Mouse (Mus musculus) embryo, embryonic 11 days (tissue): ENCODE measurements around the gene Lrp2.
A peak's percentile ranks its signal among the peaks of the same experiment; 100 is the strongest.

Source experiments
- DNase-seq: peaks from one replicate; pipeline ENCODE4 v3.0.0-alpha.2; 2015

The Lrp2 gene

DNA sequence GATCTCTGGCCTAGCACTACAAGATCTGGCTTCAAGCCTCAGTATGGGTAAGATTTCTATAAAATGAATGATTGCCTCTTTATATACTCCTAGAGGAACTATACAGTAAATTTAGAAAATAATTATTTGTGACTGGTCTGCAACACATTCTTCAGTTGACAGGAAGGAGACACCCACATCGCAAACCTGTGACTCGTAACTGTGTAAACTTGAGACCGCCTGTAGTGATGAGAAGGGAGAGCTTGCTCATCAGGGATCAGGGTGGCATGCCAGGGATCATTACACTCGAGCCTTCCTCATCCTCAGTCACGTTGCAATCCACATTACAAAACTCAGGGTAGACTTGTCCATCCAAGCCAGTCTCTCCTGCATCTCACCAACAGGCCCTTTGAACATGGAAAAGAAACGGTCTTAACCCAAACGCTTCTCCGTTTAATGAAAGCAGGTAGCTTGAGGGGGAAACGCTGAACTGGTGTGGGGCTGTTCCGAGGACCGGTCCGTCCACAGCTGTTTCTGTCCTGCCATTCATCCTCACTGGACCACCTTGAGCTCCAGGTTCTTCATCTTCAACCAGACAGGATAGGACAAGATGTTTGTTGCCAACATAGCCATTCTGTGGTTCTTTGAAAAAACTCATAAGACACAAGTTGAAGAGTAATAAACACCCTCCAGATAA is 189.0 kb downstream of the Lrp2 start:
- DNase-seq = no peak

DNA sequence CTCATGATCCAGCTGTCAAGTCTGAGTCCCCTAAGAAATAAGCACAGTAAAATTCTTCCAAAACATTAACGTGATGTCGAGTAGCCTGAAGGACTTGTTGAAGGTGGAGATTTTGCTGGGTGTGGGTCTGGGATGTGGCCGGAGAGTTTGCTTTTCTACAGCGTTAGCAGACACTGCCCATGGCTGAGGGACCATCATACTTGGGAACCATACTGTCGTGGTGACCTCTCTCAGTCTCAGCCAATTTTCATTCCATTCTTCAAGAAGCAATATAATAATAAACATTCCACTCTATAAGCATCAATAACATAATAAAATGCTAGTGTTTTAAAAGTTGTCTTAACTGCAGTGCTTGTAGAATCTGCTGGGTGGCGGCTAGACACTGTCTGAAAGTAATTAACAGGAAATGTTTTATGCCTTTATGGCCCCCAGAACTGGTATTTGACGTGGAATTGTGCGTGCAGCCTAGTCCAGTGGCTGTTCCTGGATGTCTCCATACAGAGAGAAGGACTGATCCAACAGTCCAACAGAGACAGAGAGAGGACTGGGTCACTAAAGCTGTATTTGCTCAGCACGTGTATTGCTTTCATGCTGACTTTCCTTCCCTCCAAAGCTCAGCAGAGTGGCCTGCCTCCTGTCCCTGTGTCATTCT is 190.1 kb downstream of the Lrp2 start:
- DNase-seq = no peak

DNA sequence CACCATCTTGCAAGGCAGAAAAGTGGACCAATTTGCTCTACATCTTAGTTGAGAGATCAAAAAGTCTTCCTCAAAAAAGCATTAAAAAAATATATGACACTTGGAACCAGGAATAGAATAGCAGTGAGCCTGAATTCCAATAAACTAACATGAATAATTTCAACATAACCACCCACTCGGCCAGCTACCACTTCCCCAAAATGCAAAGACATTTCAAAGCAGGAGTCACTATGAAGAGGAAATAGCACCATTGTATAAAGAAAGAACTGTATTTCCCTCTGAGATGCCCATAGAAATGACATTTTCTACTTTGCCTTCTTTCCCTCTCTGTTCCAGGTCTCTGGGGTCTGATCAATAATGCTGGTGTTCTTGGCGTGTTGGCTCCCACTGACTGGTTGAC is 191.9 kb downstream of the Lrp2 start:
- no peak for DNase-seq

DNA sequence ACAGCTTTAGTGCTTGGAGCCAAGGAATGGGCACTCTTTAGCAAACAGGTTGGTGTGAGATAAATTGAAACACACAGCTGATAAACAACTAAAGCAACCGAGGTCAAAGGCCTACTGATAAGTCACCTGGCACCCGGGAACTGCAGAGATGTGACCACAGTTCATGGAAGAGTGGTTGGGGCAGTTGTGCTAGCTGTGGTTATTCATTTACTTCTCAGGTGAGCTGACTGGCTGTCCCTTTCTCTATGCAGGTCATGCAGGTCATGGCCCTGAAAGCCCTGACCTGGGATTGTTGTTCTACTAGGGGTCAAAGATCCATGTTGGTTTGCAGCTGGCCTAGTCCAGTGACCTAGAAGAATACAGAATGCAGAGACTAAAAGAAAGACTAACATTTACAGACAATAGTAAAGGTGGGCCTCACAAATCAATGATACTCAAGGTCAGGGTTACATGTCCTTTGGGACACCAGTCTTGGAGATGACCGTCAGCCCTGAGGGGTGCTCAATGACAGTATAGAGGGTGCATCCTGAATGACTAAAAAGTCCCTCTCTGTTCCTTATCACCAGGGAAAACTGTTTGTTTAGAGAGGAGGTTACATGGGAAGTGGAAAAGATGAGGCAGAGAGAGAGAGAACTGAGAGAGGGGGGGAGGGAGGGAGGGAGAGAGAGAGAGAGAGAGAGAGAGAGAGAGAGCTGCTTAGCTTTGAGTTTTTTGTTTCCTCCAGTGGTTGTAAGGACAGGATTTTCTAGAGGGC is 199.6 kb downstream of the Lrp2 start:
- DNase-seq = no peak

DNA sequence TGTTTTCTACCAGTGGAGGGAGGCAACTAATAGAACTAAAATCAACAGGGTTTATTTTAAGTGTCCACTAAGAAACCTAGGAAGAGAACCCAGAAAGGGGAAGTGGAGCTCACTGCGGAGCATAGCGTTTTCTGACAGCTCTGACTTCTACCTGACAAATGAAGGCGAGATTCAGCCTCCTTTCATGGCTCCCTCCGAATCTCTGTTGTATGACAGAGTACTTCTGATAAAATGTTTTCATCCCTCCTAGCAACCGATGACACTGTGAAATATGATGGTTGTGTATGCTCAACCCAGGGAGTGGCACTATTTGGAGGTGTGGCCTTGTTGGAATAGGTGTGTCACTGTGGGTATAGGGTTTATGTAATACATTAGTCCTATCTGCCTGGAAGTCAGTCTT is 203.0 kb downstream of the Lrp2 start:
- no peak for DNase-seq

DNA sequence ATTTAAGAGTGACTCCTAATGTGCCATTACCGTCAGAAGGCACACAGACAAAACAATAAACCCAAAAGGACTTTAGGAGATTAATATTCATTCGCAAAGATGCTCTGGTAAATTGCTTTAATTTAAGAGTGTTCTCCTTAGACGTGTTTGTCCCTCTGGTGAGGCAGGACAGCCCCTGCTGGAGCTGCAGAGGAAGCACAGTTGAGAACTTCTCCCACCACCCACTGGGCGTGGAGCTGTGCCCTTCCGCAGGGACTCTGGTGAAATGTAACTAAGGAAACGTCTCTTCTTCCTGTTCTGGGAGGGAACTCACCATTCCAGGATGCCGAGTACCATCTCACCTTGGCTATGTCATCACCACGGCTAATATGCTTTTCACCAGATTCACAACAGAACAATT is 204.1 kb downstream of the Lrp2 start:
- peak; percentile 24 for DNase-seq

DNA sequence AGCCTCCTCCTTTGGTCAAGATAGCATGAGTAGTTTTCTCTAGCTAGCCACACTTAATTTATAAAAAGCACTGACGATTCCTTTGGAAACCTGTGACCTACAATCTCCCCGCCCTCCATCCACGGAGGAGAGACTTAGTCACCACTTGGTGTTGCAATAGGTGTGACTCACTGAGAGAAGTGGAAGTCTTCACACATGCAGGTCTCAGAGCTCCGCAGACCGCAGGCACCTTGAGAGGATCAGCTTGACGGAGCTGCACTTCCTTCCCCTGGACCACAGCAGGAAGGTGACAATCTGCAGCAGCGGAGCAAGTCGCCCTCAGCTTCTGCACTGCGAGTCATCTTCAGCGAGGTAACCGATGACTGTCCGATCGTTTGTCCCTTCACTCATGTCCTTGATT is 205.6 kb downstream of the Lrp2 start, which contains the start of gene Dhrs9:
Gene Dhrs9, plus strand, starts transcription at position 165 of the 400 bp plus-strand sequence.
- DNase-seq = no peak

DNA sequence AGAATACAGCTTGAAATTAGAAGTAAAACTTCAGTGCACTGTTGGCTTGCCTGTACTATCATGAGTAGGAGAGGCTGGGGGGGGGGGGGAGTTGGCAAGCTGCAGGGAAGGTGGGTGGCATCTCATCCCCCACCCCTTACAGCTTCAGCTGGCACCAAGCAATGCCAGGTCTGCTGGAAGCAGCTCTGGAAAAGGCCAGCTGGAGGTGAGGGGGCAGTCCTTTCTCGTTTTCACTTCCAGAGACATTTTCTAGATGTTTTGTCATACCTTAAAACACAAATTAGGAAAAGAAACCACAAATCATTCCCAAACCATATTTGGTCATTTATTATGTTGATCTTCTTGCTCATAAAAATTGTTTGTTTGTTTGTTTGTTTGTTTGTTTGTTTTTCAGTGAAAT is 206.1 kb downstream of the Lrp2 start:
- no peak for DNase-seq

DNA sequence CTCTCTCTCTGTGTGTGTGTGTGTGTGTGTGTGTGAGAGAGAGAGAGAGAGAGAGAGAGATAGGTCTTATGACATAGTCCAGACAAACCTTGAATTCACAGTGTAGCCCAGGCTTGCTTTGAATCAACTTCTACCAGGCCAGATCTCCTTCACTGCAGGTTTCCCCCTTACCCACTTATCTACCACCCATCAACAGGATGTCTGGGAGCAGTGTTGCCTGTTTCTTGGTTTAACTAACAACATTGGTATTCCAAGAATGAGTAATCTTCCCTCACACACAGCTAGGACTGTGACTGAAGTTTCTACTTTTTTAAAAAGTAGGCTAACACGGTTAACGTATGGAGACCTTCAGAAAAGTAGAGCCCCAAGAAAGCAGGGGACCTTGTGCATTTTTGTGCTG is 209.1 kb downstream of the Lrp2 start:
- no peak for DNase-seq
